Mouse (Mus musculus) gastrocnemius, adult 2 months (tissue): ENCODE data around the gene Mrpl23. TPM values are rescaled to one million over a fixed set of nuclear protein-coding genes. Genes with fewer than 3 reads are reported as not detected.

Experiments
- DNase-seq: peaks from one replicate; pipeline ENCODE4 v3.0.0; 2022
- H3K27ac ChIP-seq: fragments of 200-600 bp; 2 replicates; pipeline ENCODE4 v1.8.1; 2022; ENCODE audit warnings: mild to moderate bottlenecking
- H3K4me3 ChIP-seq: fragments of 200-600 bp; 2 replicates; pipeline ENCODE4 v1.8.1; 2022; ENCODE audit warnings: mild to moderate bottlenecking, moderate library complexity
- CTCF ChIP-seq: fragments of 200-600 bp; IDR thresholded peaks from 2 replicates; pipeline ENCODE4 v1.8.1; 2022; ENCODE audit warnings: antibody characterized with exemption, mild to moderate bottlenecking, moderate library complexity
- intact Hi-C: fragments of 180-260 bp; cut with DNase I; formaldehyde crosslinking; loops from one replicate; pipeline ENCODE4 v1.15.1; 2025
- total RNA-seq, 2 experiments: library from RNA; stranded (reverse); gene quantifications; 2 replicates each; pipeline ENCODE4 v1.2.3; 2021

The Mrpl23 gene
- total RNA-seq, 2 experiments from 2014 or later: 0.89 to 1.4 TPM

DNA sequence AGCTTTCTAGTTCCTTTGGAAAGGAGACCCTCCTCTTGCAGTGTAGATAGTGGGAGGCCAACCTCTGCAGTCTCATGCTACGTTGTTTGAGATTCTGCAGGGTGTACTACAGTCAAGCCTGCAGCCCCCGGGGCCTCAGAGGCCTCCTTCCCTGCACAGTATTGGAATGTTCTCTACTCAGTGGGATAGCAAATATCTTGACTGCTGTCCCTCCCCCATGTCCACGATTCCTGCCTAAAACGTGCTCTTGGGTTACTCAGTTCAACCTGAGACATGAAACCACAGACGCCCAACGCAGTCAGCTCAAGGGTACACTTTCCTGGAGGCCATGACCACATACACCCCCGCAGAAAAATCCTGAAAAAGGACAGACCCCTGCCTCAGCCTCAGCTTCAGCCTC lies 39.9 kb downstream of the Mrpl23 start:
- H3K4me3 ChIP-seq: no peak overlapping the region
- H3K27ac ChIP-seq: no peak overlapping the region
- intact Hi-C loops: no loop called here
- no peak for DNase-seq
- no peak for TF ChIP-seq CTCF

DNA sequence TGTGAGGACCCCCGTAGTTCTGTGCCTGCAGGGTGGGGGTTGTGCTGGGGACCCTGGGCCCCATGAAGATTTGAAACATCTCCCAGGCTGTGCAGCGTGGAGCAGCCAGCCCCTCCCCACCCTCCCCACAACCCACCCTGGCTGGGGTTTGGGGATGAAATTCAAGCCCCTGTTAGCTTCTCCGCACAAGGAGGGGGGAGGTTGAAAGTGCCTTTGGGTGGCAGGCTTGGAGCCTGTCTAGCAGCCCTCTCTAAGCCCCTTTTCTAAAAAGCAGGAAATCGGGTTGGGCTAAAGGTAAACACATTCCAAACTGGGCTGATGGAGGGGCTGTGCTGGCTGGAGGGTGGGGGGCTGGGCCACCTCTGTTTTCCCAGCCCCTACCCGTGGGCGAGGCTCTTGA lies 40.5 kb downstream of the Mrpl23 start:
- intact Hi-C loops: no loop called here
- H3K27ac ChIP-seq: no peak overlapping the region
- H3K4me3 ChIP-seq: no peak overlapping the region
- no peak for DNase-seq
- no peak for TF ChIP-seq CTCF

DNA sequence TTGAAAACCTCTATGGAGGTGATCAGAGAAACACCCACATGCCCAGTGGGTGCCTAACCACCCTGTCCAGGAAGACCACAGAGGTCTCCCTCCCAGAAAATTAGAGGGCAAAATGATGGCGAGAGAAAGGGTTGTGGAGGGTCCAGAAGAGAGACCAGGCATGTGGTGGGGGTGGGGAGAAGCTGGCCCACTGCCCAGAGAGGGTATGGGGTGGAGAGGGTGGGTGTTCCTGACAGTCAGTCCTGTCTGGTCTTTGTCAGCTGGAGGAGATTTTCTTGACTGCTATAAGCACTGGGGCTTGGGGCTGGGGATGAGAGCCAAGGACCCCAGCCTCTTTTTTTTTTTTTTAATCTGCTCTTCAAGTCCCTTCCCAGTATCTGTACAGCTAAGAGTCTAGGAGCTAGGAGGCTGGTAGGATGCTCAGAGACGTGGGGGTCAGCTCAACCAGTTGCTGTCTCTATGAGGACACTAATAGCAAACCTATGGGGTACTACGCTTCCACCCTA lies 41.7 kb downstream of the Mrpl23 start:
- no peak overlapping the region for H3K27ac ChIP-seq
- intact Hi-C loops: no loop called here
- no peak for TF ChIP-seq CTCF
- no peak for DNase-seq
- H3K4me3 ChIP-seq: no peak overlapping the region

DNA sequence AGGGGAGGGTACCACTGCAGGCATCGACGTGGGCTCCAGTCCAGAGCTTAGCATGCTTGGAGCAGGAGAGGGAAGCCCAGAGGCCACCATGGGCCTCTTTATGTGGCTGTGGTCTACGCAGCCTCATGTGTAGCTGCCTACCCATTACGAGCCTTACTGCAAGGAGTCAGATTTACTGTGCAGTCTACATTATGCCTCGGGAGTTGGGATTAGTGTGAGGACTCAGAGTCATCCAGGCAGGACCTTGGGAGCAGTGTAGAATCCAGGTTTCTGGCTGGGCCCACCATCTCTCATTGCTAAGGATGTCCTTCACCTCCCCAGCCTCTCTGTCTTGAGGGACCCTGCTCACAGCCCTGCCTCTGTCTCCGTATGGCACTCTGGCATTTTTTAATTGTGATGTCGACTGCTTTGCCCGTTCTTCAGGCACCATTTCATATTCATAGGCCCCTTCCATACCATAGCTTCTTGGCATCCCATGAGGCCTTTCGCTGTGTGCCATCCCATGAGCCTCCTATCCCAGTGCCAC lies 42.4 kb downstream of the Mrpl23 start:
- intact Hi-C loops: no loop called here
- no peak for TF ChIP-seq CTCF
- no peak for DNase-seq
- Histone ChIP-seq H3K4me3 (no peak overlapping the region), H3K27ac (no peak overlapping the region)

DNA sequence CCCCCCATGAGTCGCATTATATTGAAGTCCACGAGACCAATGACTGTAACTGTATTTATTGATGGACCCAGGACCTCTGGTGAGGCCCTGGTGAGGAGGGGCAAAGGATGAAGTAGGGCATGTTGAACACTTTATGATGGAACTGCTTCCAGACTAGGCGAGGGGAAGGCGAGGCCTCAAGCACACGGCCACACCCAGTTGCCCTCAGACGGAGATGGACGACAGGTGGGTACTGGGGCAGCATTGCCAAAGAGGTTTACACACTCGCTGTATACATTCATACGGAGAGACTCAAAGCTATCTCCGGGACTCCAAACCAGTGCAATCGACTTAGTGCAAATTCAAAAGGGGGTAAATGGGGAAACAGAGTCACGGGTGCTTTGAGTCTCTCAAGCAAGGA lies 43.0 kb downstream of the Mrpl23 start:
- no peak overlapping the region for H3K27ac ChIP-seq
- intact Hi-C loops: no loop called here
- TF ChIP-seq CTCF: no peak
- no peak overlapping the region for H3K4me3 ChIP-seq
- DNase-seq: no peak

DNA sequence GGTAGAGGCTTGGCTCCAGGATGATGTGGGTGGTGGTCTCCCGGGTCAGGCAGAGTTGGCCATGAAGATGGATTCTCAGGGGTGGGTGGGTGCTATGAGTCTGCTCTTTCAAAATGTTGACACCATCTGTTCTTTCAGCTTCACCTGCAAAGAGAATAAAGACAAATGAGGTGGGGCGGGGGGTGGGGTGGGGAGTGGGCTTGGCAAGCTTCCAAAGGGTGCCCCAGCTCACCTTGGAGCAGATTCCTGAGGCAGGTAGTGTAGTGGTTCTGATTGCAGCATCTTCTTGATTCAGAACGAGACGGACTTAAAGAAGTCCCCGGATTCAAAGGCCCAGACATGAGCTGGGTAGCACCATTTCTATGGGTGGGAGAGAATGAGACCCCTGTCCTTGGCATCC lies 43.5 kb downstream of the Mrpl23 start:
- H3K4me3 ChIP-seq: no peak overlapping the region
- no peak overlapping the region for H3K27ac ChIP-seq
- intact Hi-C loops: no loop called here
- no peak for TF ChIP-seq CTCF
- no peak for DNase-seq

DNA sequence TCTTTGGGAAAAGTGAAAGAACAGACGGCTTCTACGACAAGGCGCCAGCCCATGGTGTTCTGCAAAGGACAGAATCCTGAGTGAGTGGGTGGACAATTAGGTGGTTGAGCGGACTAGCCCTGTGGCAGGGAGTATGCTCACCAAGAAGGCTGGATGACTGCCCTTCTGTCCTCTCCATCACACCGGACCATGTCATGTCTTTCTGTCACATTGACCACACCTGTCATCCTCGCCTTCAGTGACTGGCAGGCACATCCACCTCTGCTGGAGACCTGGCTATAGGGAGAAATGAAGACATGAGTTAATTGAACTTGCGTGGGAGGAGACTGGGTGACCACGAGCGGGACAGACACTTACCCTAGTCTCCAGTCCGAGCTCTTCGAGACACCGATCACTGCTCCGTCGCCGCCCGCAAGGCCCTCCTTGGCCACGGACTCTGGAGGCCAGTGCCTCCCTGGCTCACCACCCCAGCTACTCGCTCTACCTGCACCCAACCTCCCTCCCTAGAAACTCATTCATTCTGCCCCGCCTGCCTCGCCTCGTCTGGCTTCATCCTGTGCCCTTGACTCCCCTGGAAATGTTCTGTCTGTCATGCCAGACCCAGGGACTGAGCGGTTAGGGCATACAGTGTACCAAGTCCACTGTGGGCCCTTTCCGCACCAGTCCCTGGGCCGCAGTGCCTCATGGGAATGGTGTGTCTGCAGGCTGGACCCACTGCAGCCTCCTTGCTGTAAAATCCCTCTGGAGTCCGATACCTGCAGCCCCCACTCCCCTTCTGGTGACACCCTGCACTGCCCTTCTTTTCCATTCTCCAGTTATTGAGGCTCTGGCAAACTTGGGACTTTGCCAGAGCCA lies 44.2 kb downstream of the Mrpl23 start:
- intact Hi-C loops: no loop called here
- no peak for TF ChIP-seq CTCF
- DNase-seq: no peak
- Histone ChIP-seq H3K27ac (peak overlapping the region; percentile 46), H3K4me3 (peak overlapping the region; percentile 59)

DNA sequence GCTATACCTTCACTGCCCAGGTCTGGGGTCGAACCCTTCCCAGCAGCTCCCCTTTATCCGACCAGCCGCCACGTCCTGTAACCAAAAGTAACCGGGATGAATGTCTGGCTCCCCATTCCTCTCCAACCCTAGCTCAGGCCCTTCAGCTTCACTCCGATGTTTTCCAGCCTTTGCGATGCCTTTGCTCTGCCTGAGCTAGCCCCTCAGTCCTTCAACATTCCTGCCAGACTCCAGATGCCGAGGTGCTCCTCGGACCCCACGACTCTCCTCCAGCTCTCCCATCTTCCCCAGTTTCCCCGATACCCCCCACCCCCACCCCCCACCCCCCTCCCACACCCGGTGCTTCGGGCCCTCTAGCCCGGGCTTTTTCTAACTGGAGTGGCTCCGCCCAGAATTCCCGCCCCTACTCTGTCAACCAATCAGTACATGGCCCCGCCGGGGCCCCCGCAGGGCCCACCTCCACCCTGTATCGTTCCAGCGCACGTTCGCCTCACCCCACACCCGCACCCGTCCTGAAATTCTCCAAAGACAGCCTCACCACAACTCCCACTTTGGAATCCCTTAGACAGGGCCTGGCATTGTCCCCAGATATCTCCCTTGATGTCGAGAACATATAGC lies 45.4 kb downstream of the Mrpl23 start:
- TF ChIP-seq CTCF: no peak
- DNase-seq: peak; percentile 72
- intact Hi-C loops: no loop called here
- peak overlapping the region; percentile 59 for H3K4me3 ChIP-seq
- peak overlapping the region; percentile 83 for H3K27ac ChIP-seq

DNA sequence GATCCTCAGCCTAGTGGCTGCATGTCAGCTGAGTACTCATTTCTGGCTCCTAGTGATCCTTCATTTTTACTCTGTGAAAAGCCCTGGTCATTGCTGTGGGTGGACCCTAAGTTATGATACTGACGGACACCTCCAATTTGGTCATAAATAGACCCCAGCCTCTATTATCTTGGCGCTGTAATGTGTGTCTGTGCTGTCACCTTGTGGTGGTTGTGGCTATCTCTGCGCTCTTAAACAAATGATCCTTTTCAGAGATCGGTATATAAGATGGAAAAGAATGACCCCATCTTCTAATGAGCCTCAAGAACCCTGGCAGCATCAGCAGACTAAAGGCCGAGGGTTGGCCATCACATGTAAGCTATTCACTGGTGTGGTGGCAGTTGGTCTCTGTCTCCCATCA lies 46.6 kb downstream of the Mrpl23 start:
- no peak for DNase-seq
- intact Hi-C loops: no loop called here
- no peak for TF ChIP-seq CTCF
- H3K27ac ChIP-seq: peak overlapping the region; percentile 83
- H3K4me3 ChIP-seq: no peak overlapping the region; the same call in 1 of the 2 replicates

DNA sequence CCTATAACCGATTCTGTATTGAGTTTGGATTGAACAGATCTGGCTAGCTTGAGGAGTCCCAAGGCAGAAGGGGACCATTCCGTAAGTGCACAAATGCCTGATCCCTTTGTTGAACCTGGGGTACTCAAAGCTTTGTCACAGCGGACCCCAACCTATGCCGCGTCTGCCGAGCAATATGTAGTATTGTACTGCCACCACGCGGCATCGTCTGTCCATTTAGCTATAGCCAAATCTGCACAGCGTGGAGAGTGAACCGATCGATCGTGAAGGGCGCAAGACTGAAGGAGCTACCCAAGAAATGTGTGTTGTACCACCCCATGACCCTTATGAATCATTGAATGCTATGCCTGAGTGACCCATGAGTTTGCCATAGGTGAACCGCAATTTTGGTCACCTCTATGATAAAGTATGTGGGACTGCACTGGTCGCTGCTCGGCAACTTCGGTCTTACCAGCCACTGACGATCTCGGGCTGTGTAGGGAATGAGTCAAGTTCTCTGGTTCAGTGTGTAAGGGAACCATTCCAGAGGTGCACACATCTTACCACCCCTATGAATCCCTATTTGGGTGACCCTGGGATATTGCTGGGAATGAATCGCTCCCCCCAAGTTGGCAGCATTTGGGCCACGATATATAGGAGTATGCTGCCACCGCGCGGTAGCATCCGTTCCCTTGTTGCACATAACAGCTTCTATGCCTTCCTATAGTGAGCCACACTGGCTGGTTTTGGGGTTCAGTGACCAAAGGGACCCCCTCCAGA lies 47.8 kb downstream of the Mrpl23 start:
- intact Hi-C loops: loop anchor here (2.0 to 5.0 kb wide), 6 partner anchors 43 to 263 kb away; partner anchors contain the start of gene Syt8
- peak; percentile 61 for TF ChIP-seq CTCF
- DNase-seq: peak; percentile 69
- Histone ChIP-seq H3K27ac (peak overlapping the region; percentile 48), H3K4me3 (peak overlapping the region; percentile 66)

DNA sequence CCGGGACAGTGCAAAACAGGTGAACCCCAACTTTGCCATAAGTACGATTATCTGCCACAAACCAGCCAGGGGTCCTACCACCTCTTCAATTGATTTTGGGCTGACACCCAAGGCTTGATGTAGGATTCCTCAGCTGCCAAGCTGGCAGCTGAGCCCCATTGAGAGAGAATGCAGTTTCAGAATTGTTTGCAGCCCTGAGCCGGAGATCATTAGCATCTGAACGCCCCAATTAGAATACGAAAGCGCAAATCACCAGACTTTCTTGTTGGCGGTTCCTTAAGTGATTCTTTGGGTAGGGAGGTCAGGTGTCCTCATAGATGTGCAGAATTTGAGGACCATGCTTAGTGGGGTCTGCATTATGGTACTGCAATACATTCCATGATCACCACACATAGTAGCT lies 48.7 kb downstream of the Mrpl23 start:
- TF ChIP-seq CTCF: no peak
- no peak overlapping the region for H3K27ac ChIP-seq

DNA sequence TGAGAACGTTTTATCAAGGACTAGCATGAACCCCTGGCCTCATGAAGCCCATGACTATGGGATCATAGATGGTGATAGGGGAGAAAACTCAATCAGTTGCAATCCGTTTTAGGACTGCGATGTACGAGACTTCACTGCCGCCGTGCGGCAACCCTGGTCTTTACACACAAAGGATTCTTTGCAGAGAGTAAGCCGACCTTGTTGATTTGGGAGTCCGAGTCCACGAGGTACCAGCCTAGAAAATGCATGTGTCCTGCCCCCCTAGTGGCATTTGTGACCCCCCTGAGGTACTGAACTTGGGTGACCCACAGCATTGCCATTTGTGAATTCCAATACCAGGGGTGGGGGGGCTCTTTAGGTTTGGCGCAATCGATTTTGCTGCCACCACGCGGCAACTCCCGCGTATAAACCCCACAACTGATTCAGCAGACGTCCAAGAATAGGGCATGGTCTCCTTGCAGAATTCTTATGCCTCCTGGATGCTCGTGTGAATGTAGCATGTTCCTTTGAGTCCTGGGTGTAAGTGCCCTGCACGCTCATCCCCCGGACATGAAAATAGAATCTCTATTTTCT lies 49.3 kb downstream of the Mrpl23 start:
- DNase-seq: peak; percentile 59

More for the DNA sequence above, 48.7 kb downstream of the Mrpl23 start:
- intact Hi-C loops: loop anchor here (2.0 to 5.0 kb wide), 6 partner anchors 44 to 264 kb away; partner anchors contain the start of gene Syt8
- peak overlapping the region; percentile 57 for H3K4me3 ChIP-seq
- DNase-seq: no peak

More for the DNA sequence above, 49.3 kb downstream of the Mrpl23 start:
- peak overlapping the region; percentile 31; the same call in 1 of the 2 replicates for H3K27ac ChIP-seq
- H3K4me3 ChIP-seq: peak overlapping the region; percentile 57
- peak; percentile 58 for TF ChIP-seq CTCF
- intact Hi-C loops: loop anchor here (2.0 to 5.0 kb wide), 6 partner anchors 45 to 264 kb away; partner anchors contain the start of gene Syt8
